Mouse (Mus musculus): Measurements from ENCODE around the gene Hapln1.

DNA sequence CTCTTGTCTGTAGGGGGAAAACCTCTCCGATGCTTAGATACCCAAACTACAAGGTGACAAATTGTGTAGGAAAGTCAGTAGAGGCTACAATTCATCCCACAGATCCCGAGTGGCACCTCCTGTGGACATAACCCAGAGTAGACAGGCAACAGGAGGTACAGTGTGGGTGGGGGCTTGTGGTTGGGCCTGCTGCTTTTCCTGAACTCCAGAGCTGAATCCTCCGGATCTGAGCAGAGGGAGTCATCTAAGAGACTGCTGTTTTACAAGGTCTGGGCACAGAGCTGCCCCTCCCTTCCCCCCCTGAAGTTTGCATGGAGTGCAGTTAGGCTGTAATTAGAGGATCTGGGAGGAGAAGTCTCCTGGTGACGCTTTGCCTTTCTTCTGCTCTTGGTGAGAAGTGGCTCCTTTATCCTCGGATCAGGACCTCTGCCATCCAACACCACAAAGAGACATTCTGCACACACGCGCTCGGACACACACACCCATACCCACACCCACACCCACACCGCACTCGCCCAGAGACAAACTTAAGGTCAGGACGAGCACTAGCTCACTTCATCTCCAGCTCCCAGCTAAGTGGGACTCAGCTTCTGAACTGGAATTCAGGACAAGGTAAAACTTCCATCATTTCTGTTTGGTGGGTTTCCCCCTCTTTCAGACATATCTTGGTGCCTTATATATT, 846 bp downstream of the Hapln1 start:
- no peak for TF ChIP-seq CTCF (IDR thresholded peaks at IDR 0.05; ENCODE audit: low read depth)
- no peak for TF ChIP-seq EP300 (IDR thresholded peaks at IDR 0.05; ENCODE audit: low read depth)
